Mouse (Mus musculus): ENCODE results near the gene Pef1. TPM values are rescaled to one million over a fixed set of nuclear protein-coding genes. Genes with fewer than 3 reads are reported as not detected.
A peak's percentile ranks its signal among the peaks of the same experiment; 100 is the strongest.

Gene Pef1
- total RNA-seq, 1 experiment from 2014 or later, result 9.7 TPM

DNA sequence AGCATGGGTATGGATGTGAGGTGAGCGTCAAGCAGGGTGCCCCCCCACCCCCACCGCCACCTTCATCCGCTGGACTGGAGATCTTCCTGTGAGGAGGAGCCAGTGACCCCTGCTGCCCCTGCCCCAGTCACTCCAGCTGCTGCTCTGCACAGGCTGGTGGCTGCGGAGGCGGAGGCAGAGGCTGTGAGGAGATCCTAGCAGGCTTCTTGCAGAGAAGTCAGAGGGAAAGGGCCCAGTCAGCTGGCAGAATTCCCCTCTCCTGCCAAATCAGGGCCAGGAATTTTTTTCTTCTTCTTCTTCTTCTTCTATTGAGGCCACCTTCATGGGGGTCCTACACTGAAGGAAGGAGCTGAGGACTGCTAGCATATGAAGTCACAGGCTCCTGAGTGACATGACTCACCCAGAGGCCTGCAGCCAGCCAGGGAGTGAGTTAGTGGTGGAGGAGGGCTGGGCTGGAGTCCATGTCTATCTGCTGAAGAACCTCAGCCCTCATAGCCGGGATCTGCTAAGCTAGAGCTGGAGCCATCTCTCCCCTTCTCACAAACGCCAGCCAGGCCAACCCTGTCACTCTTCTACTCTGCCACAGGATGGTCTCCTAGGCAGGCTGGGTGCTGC is 17.9 kb upstream of the Pef1 start:
- no peak for ATAC-seq (replicated peaks; ENCODE audit: insufficient number of reproducible peaks, low FRiP score, low TSS enrichment, poor library complexity, severe bottlenecking)

DNA sequence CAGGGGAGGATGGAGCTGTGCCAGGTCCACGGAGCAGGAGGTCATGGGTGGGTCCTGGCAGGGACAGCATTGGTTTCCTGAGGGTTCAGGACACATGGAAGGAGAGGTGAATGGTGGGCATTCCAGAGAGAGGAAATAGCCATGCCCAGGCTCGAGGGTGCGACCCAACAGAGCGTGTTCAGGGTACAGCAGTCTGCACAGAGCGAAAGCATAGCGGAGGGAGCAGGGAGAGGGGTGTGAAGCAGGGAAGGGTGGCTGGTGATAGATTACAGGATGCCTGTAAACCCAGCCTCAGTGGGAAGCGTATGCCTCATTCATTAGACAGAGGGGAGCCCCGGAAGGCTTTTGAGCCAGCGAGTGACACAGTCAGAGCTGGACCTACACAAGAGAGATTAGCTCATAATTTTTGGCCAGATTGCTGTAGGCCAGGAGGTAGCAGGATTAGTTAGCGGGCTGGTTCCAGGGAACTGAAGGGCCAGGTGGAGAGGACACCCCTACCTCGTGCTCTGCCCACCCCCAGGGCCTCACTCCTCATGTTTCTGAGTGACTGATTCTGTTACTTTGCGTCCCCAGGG is 17.0 kb upstream of the Pef1 start:
- ATAC-seq (replicated peaks; ENCODE audit: insufficient number of reproducible peaks, low FRiP score, low TSS enrichment, poor library complexity, severe bottlenecking), result no peak

DNA sequence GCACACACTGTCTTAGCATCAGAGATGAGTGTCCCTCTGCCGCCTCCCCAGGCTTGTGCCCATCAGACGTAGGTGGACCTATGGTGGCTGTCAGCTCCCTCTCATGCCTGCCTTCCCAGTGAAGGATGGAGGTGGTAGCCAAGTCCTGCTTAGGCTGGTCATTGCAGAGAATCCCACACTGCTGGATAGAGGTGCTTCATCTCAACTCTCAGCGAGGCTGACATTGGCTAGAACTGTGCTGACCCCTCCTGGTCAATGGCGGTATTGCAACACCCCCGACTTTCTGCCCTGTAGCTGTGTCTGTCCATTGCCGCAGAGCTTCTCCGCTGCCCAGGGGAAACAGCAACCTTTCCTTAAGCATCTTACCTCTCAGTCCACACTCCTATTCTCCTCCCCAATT is 15.1 kb upstream of the Pef1 start:
- peak; percentile 83 for ATAC-seq (replicated peaks; ENCODE audit: insufficient number of reproducible peaks, low FRiP score, low TSS enrichment, poor library complexity, severe bottlenecking)

DNA sequence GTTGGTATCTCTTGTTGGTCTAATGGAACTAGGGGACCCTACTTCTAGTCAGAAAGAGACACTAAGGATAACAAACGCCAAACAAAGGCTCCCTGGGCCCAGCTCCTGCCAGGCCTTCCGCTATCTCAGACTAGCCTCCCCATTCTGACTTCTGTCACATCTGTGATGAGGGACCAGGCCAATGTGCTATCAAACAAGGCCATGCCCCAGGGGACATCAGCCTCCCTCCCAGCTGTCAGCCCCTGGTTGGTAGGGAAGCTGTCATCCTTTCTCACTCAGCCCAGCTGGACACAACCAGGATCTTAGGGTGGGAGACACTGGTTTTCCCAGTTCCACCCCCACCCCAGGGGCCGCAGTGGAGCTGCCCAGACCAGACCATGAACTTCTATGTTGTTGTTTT is 7.2 kb upstream of the Pef1 start:
- no peak for ATAC-seq (replicated peaks; ENCODE audit: insufficient number of reproducible peaks, low FRiP score, low TSS enrichment, poor library complexity, severe bottlenecking)

DNA sequence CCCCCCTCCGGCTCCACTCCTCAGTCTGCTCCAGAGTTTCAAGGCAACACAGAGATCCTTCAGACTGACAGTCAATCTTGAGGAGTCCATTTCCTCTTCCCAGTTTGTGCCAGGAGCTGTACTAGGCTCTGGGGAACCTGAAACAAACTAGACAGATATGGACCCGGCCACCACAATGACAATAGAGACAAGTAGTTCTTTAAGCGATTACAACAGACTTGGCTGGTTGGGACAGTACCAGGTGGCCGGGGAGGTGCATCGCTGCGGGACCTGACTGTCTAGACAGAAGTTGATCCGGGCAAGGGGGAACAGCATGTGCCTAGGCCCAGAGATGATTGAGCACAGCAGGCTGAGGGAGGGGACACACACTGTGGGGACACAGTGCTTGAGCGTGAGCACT is 1.2 kb upstream of the Pef1 start:
- no peak for ATAC-seq (replicated peaks; ENCODE audit: insufficient number of reproducible peaks, low FRiP score, low TSS enrichment, poor library complexity, severe bottlenecking)

DNA sequence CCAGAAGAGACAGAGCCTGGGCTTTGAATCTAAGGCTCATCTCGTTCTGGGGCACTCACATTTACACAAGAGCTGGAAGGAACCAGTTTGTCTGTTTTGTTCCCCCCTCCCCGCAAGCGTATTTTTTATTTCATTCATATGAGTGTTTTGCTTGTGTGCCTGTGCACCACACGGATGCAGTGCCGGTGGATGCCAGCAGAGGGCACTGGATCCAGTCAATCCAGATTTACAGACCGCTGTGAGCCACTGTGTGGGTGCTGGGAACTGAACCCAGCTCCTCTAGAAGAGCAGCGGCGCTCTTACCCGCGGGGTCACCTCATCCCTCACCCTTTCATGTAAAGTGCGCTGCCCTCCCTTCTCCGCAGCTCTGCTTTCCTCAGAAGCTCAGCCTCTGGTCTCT is 1.3 kb downstream of the Pef1 start:
- no peak for ATAC-seq (replicated peaks; ENCODE audit: insufficient number of reproducible peaks, low FRiP score, low TSS enrichment, poor library complexity, severe bottlenecking)

DNA sequence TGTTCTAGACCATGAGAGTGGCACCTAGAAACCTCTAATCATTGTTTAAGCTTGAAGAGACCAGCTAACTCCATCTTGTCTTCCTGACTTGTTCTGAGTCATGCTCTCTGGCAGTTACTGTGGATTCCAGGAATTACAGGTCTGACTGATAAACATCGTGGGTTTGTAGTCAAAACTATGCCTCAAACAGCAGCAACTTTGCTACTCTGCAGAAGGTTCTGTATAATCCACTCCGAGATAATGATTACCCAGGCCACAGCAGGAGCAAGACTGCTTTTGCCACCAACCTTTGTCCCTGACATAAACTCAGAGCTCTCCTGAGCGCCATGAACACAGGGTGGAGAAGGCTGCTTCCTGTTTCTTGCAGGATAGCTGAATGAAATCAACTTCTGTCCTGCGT is 2.2 kb downstream of the Pef1 start:
- ATAC-seq (replicated peaks; ENCODE audit: insufficient number of reproducible peaks, low FRiP score, low TSS enrichment, poor library complexity, severe bottlenecking), result no peak

DNA sequence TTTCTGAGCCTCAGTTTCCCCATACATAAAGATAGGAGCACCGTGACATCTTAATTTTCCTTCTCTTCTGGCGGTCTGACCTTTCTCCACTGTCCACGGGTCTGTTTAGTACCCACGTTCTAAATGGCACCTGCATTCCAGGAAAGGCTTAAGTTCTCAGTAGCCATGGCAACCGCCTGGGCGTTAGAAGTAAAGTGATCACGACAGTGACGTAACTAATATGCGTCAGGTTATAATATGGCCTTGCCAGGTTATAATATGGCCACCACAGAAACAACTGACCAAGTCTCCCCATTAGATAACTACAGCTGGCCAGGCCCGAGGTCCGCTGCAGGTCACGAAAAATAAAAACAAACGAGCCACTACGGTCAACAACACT is 4.7 kb downstream of the Pef1 start:
- ATAC-seq (replicated peaks; ENCODE audit: insufficient number of reproducible peaks, low FRiP score, low TSS enrichment, poor library complexity, severe bottlenecking), result peak; percentile 70

DNA sequence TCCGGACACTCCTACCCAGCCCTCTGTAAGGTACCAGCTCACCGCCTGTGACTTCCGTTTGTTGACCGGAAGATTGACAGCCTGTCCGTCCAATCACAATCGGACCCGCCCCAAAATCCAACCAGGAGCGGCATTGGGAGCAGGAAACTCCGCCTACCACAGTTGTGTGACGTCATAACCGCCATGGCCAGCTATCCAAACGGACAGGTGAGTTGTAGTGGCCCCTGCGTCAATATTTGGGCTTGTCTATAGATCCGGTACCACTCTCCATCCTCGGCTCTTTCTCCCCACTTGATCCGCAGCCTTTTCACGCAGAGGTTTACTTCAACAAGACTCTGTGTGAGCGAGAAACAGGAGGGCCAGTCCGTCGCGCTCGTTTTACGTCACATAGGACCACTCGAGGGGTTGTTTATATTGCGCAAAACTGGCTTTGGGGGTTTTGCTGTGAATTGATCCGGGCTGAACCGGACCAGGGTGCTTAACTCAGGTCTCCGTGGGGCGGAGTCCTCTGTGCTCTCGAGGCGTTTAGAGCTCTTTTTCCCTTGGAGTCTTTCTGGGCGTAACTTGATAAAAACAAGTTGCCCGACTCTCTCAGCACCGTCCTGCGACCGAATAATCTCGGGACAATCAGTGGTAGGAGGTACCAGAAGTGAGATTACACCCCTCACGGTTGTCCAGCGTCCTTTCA is 5.2 kb downstream of the Pef1 start:
- peak; percentile 94 for ATAC-seq (replicated peaks; ENCODE audit: insufficient number of reproducible peaks, low FRiP score, low TSS enrichment, poor library complexity, severe bottlenecking)

DNA sequence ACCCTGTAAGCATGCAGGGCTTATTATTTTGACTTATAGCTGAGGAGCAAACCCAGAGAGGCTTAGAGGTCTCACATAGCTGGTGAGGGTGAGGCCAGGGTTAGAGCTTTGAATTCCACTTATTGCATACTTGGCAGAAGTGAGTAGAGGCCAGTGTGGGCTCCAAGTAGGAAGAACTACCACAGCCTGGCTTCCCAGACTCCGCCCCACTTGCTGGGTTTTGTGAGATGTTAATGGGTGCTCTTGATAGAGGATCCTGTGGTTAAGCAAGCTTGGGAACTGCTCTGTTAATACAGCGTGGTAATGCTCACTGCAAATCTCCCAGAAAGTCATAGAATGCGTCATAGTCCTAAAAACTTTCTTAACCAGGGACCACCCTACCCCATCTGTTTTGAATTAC is 6.6 kb downstream of the Pef1 start:
- ATAC-seq (replicated peaks; ENCODE audit: insufficient number of reproducible peaks, low FRiP score, low TSS enrichment, poor library complexity, severe bottlenecking), result no peak

DNA sequence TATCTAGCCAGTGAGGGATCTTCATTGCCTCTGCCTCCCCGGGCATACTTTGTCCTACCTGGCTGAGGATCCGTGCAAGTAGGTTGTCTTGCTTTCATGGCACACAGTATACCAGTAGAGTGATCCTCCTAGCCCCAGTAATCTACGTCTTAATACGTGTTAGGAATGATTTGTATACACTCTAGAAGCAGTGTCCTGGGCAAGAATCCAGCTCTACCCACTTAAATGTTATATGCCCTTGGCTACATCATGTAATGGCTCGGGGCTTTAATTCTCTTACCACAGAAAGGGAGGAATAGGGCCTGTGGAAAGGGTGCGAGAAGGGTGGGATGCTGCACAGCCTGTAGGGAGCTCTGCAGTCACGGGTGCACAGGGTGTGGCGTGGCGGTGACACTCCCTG is 7.3 kb downstream of the Pef1 start:
- no peak for ATAC-seq (replicated peaks; ENCODE audit: insufficient number of reproducible peaks, low FRiP score, low TSS enrichment, poor library complexity, severe bottlenecking)

DNA sequence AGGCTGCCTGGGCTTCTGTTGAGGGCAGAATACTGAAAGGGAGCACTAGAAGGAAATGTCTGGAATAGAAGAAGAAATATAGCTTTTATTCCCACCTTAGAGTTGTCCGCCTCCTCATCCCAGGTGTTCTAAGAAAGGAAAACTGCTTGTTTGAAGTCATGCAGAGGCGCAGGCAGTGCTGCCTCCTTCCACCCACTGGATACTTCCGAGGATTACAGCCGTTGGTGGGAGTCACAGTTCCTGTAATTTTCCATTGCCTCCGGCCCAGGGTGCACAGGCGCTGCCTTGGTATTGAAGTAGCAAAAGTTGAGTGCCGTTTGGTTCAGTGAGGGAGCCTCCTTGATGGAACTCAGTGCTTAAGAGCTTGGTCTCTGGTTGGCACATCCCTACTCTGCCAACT is 7.7 kb downstream of the Pef1 start:
- no peak for ATAC-seq (replicated peaks; ENCODE audit: insufficient number of reproducible peaks, low FRiP score, low TSS enrichment, poor library complexity, severe bottlenecking)

DNA sequence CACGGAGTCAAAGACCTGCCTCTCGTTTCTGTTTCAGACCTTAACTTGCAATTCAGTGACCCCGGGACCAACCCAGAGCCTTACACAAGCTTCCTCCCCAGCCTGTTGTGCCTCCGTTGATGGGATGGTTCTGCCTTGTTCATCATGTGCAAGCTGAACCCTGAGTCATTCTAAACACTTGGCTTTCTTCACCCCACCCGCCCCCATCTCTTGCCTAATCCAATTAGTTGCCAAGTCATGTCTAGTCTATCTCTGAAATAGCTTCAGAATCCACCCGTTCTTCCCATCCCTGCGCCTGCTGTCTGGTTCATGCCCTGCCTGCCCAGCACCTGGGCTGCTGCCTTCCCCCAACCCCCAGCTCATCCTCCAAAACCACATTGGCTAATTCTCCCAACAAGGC is 9.9 kb downstream of the Pef1 start:
- ATAC-seq (replicated peaks; ENCODE audit: insufficient number of reproducible peaks, low FRiP score, low TSS enrichment, poor library complexity, severe bottlenecking), result peak; percentile 38; the same call in 1 of the 2 replicates

DNA sequence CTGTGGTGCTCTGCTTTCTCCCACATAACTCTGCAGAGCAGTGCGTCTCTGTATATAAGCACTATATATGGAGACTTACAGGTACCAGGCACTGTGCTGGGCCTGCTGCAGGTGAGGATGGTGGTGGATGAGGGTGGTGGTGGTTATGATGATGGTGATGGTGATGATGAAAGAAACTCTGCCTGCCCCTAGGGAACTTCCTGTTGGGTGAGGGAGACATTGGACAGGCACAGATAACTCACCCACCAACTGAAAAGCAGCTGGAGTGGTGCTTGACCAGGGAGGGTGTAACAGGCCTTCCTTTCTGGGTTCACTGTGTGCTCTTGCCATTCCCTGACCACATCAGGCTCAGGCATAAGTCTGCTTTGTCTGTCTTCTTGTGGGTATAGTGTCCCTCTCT is 10.4 kb downstream of the Pef1 start:
- ATAC-seq (replicated peaks; ENCODE audit: insufficient number of reproducible peaks, low FRiP score, low TSS enrichment, poor library complexity, severe bottlenecking), result peak; percentile 30; the same call in 1 of the 2 replicates

DNA sequence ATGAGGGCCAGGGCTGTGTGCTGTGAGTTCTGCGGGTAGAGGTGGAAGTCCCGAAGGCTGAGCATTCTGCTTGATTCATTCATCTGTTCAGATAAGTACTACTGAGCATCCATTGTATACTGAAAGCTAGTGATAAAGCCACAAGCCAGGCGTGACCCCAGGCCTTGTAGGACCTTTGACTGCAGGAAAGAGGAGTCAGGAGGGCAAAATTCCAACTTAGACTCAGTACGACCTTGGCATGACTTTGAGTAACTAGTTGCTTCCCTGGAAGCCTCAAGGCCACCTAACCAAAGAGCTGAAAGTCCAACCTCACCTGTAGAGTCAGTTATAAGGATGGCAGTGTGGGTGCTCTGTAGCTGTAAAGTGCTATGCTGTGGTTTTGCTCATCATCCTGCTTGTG is 18.4 kb downstream of the Pef1 start:
- ATAC-seq (replicated peaks; ENCODE audit: insufficient number of reproducible peaks, low FRiP score, low TSS enrichment, poor library complexity, severe bottlenecking), result no peak

DNA sequence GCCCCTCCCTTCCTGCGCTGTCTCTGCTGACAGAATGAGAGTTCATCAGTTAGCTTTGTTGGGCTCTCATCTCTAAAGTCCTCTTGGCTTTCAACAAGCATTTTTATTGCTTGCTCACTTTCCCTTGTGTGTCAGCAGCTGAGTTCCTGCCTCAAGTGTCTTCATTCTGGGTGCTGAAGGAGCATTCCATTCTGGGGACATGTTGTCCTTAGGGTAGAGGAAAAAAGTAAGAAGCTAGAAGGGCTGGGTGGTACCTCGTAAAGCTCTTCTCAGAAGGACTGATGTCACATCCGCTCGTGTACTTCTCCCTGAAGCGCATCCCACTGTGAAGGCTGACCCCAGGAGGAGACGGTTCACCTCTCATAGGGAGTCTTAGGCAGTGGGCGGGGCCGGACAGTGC is 19.2 kb downstream of the Pef1 start:
- no peak for ATAC-seq (replicated peaks; ENCODE audit: insufficient number of reproducible peaks, low FRiP score, low TSS enrichment, poor library complexity, severe bottlenecking)

DNA sequence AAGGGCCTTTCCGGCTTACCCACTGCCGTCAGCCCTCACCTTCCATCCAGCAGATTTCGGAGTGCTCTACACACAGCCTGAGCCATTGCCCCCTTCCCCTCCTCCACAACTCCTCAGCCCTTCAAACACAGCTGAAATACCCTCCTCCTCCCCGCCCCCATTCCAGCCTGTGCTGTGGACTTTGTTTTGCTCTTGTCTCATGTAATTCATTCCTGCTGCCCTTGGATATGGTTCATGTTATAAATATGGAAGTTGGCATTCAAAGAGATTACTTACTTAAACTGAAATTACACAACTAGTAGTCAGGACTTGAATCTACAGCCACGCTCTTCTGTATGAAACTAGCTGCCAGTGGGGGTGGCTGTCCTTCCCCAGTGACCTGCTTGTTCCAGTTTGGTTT is 20.7 kb downstream of the Pef1 start:
- ATAC-seq (replicated peaks; ENCODE audit: insufficient number of reproducible peaks, low FRiP score, low TSS enrichment, poor library complexity, severe bottlenecking), result no peak

DNA sequence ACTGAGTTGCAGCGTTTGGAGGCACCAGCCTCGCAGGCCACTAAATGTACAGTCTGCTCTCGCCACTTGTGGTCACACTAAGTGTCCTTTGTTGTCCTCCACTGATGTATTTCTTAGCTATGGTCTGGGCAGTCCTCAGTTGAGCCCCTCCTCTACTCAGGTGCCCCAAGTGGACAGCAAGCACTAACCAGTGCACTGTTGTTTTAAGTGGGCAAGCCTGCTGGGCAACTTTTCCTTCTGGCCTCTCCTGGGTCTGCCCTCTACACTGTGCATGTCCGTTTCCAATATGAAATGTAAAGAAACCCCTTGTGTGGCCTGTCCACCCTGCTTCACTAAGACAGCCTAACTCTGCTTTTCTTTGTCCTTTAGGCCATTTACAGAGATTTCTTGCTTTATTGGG is 21.8 kb downstream of the Pef1 start:
- no peak for ATAC-seq (replicated peaks; ENCODE audit: insufficient number of reproducible peaks, low FRiP score, low TSS enrichment, poor library complexity, severe bottlenecking)

DNA sequence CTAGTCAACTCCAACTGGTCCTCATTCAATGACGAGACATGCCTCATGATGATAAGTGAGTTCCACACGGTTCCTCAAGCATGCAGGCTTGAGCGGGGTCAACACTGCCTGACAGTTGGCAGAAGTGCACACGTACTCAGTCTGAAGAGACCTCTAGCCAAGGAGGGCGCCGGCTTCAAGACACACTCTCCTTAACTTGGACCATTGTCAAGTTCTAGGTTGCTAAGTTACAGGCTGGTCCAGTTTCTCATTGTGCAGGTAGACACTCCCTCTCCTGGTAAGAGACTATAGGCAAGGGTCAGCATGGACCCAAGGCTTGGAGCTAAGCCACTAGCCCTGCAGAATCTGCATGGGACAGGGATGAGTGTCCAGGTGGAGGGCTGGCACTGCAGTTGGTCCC is 22.8 kb downstream of the Pef1 start:
- ATAC-seq (replicated peaks; ENCODE audit: insufficient number of reproducible peaks, low FRiP score, low TSS enrichment, poor library complexity, severe bottlenecking), result no peak

DNA sequence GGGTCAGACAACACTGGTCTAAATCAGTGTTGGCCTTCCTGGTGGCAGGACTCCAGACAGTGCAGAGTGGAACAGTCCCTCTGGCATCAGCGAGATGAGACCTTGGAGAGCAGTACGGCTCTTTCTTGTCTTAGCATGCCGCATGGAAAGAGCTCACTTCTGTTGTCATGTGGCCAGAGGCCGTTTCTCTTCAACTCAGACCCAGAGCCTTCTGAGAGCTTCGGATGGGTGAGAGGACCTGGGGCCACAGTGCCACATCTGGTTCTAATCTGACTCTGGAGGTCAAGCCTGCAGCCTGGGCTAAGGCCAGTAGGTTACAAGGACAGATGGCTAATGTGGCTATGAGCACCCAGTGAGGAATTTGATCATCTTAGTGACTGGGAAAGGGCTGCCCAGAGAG is 23.6 kb downstream of the Pef1 start:
- ATAC-seq (replicated peaks; ENCODE audit: insufficient number of reproducible peaks, low FRiP score, low TSS enrichment, poor library complexity, severe bottlenecking), result no peak
